11 mouse cellular contexts compared by ENCODE assay signal in the genomic region with DNA sequence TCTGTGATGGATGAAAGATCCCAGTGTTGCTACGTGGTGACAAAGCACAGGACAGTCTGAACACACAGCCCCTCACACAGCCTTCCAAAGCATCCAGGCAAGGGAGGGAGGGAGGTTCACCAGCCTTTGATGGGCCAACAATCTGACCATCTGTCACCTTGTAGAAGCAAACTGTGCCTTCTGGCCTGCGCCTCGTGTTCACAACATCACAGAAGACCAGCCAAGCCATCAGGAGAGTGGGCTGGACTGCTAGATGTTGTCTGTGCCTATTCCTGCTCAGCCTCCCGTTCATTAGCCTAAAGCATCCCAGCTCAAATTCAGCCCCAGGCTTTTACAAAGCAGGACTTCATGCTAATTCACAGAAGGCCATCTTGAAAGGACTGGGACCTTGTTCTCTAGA. TPM values are rescaled to one million over a fixed set of nuclear protein-coding genes. Genes with fewer than 3 reads are reported as not detected.
DNase-seq lines count a peak whose midpoint lies in the region; ATAC-seq lines count a peak whose summit lies in the region.
"Had no signal": no experiment of that assay in that cellular context is flagged by ENCODE, and none has a peak within 500 bp of the region (broad histone marks: within the 10 kb centered on the region; RNA-seq: fewer than 3 reads in every experiment).

No protein-coding gene starts in this region.

- H3K4me1 ChIP-seq in intestine, embryonic 16.5 days (ENCODE audit: control insufficient read depth, insufficient read depth, low read length): no peaks in the 10 kb centered on the region

- DNase-seq in left cerebral cortex, adult 11 months (ENCODE audit: low spot score): peak; percentile 35
- DNase-seq in left cerebral cortex, postnatal 10 days (ENCODE audit: extremely low spot score in 1 of 2, low spot score in 2 of 2): no peak
- peak; percentile 86 to 89 for DNase-seq in cerebellum, postnatal 10 days
- DNase-seq in layer of hippocampus, postnatal 14 days (ENCODE audit: low spot score in 2 of 2): peak; percentile 64 to 91
- peak; percentile 75 for DNase-seq in telencephalon, adult 2 months (ENCODE audit: low read depth, low spot score)
- no peak for DNase-seq in kidney, adult 9 months
- DNase-seq: heart, postnatal 10 days; kidney, adult 18-20 months; thymus, postnatal 14 days had no signal

- no peaks in the 10 kb centered on the region for H3K9me3 ChIP-seq in intestine, embryonic 16.5 days (ENCODE audit: control insufficient read depth, low read length)

- no peak overlapping the region for H3K27ac ChIP-seq in intestine, embryonic 16.5 days (ENCODE audit: low read length)

- H3K4me2 ChIP-seq in intestine, embryonic 16.5 days (ENCODE audit: low read depth, low read length): no peak overlapping the region

- no peaks in the 10 kb centered on the region for H3K36me3 ChIP-seq in intestine, embryonic 16.5 days (ENCODE audit: control insufficient read depth, insufficient read depth, low read length)

- no peaks in the 10 kb centered on the region for H3K27me3 ChIP-seq in intestine, embryonic 16.5 days (replicated peaks; ENCODE audit: control insufficient read depth, insufficient read depth, low read length)

- intact Hi-C loops in left cerebral cortex, postnatal 10 days (cut with DNase I): no loop called here

- 69% methylated on average over 4 of the region's 4 CpGs for WGBS in intestine, embryonic 16.5 days

- no peak overlapping the region for H3K4me3 ChIP-seq in intestine, embryonic 16.5 days (ENCODE audit: low read length)

- ATAC-seq in intestine, embryonic 16.5 days: no peak
- ATAC-seq: forebrain, embryonic 14.5 days had no signal

- H3K9ac ChIP-seq in intestine, embryonic 16.5 days (ENCODE audit: low read depth, low read length): no peak overlapping the region

RNA-seq across cellular contexts. Expression of gene Ehd3, which starts 27.5 kb away (rescaled TPM):
- total RNA-seq in left cerebral cortex, postnatal 10 days (2021): 10 to 100 TPM; 68.0 to 73.2 TPM
- 100 to 1,000 TPM; 115 to 118 TPM for total RNA-seq in layer of hippocampus, postnatal 14 days (2021)
- polyA plus RNA-seq in intestine, embryonic 16.5 days (2015; fragmentation: Nextera tagmentation; extraction: Ambion mirVana): 6.3 and 6.6 TPM in 2 replicates

Comparison
In these comparisons a context has a peak if more than half of its experiments do, and no peak if none do; other contexts are left out.
1. DNase-seq: peak in left cerebral cortex, adult 11 months (single experiment), cerebellum, postnatal 10 days (2 of 2), layer of hippocampus, postnatal 14 days (2 of 2) and telencephalon, adult 2 months (single experiment); none in left cerebral cortex, postnatal 10 days (0 of 2) and kidney, adult 9 months (single experiment).